ENCODE assay signal across 25 mouse cellular contexts in genomic region chr6:23471830-23472229, GRCm38 (mm10).
"Had no signal": no experiment of that assay in that cellular context is flagged by ENCODE, and none has a peak within 500 bp of the region (broad histone marks: within the 10 kb centered on the region; RNA-seq: fewer than 3 reads in every experiment).

No protein-coding gene starts in this region.

- H3K9ac ChIP-seq: heart, embryonic 12.5 days; hindbrain, embryonic 12.5 days; hindbrain, embryonic 14.5 days; intestine, embryonic 15.5 days; limb, embryonic 12.5 days had no signal

- H3K36me3 ChIP-seq: heart, embryonic 10.5 days; heart, embryonic 12.5 days; hindbrain, embryonic 10.5 days; hindbrain, embryonic 12.5 days; intestine, embryonic 15.5 days; limb, embryonic 10.5 days; limb, embryonic 12.5 days had no signal

- DNase-seq: gastrocnemius, adult 2 months; gastrocnemius, postnatal 10 days; gastrocnemius, postnatal 25 days; heart, adult 18-20 months; heart, postnatal 10 days; heart, postnatal 4 days; kidney, adult 18-20 months; kidney, adult 8-10 months; kidney, postnatal 10 days; kidney, postnatal 25 days; kidney, postnatal 4 days; liver had no signal

- ATAC-seq: inflammation-experienced regulatory T-cells, adult 6 months; intestine, embryonic 15.5 days; intestine, postnatal 0 days had no signal

- H3K27me3 ChIP-seq: heart, embryonic 12.5 days; hindbrain, embryonic 12.5 days; intestine, embryonic 15.5 days; limb, embryonic 12.5 days had no signal

- H3K4me3 ChIP-seq: gastrocnemius, adult 2 months; heart, embryonic 10.5 days; heart, embryonic 12.5 days; hindbrain, embryonic 10.5 days; hindbrain, embryonic 12.5 days; intestine, embryonic 15.5 days; layer of hippocampus, adult 2 months; left cerebral cortex, adult 2 months; limb, embryonic 10.5 days; limb, embryonic 12.5 days had no signal

- H3K4me2 ChIP-seq: heart, embryonic 12.5 days; hindbrain, embryonic 12.5 days; hindbrain, embryonic 14.5 days; intestine, embryonic 15.5 days; limb, embryonic 12.5 days; liver, embryonic 11.5 days had no signal

- H3K9me3 ChIP-seq: heart, embryonic 10.5 days; heart, embryonic 12.5 days; hindbrain, embryonic 10.5 days; hindbrain, embryonic 12.5 days; intestine, embryonic 15.5 days; limb, embryonic 10.5 days; limb, embryonic 12.5 days had no signal

- H3K27ac ChIP-seq: gastrocnemius, adult 2 months; heart, embryonic 10.5 days; hindbrain, embryonic 10.5 days; hindbrain, embryonic 12.5 days; hindbrain, embryonic 14.5 days; intestine, embryonic 15.5 days; layer of hippocampus, adult 2 months; left cerebral cortex, adult 2 months; limb, embryonic 10.5 days; limb, embryonic 12.5 days had no signal

- H3K4me1 ChIP-seq: heart, embryonic 10.5 days; heart, embryonic 12.5 days; hindbrain, embryonic 10.5 days; hindbrain, embryonic 12.5 days; intestine, embryonic 15.5 days; limb, embryonic 10.5 days; limb, embryonic 12.5 days had no signal
